Mouse (Mus musculus) brown adipose tissue, adult 24 weeks (tissue): ENCODE measurements around the gene Mob3c. TPM values are rescaled to one million over a fixed set of nuclear protein-coding genes. Genes with fewer than 3 reads are reported as not detected.
A peak's percentile ranks its signal among the peaks of the same experiment; 100 is the strongest.

Experiments used
- H3K27ac ChIP-seq: fragments of 200-500 bp; replicated peaks from 2 replicates; pipeline ENCODE4 v1.5.1; 2012; ENCODE audit warnings: low read depth, mild to moderate bottlenecking, low read length
- H3K4me1 ChIP-seq: fragments of 200-500 bp; 2 replicates; pipeline ENCODE4 v1.6.1; 2012; ENCODE audit warnings: low read length, mixed read lengths; ENCODE audit not compliant: control insufficient read depth, insufficient read depth, insufficient read length
- H3K4me3 ChIP-seq: fragments of 200-500 bp; 2 replicates; pipeline ENCODE4 v1.5.1; 2012; ENCODE audit warnings: low read depth, mild to moderate bottlenecking, low read length, moderate library complexity; ENCODE audit not compliant: insufficient read depth
- polyA plus RNA-seq: library from polyadenylated mRNA; stranded (reverse); fragments of >200 nt; gene quantifications from 2 replicates; pipeline ENCODE4 v1.2.4, GENCODE M21; 2012; ENCODE audit not compliant: missing spikeins, insufficient read depth, insufficient read length

The Mob3c gene
- polyA plus RNA-seq, 1 experiment = 3.8 TPM

DNA sequence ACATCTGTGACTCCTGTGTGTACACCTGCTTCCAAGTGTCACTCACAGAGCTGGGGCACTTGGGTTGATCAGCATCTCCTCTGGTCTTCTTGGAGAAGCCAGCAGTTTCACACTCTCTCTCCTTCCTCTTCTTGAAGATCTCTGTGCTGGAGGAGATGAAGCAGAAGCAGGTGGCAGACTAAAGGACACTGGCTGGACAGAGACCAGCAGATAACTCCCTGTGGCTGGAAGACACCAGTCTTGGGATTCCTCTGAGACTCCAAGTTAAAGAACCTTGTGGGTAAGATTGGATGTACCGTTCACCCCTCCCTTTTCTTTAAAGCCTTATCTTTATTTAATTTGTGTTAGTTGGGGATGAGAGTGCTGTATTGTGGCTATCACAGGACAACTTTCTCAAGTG is 20.2 kb downstream of the Mob3c start:
- H3K4me1 ChIP-seq = peaks cover 29% of the 10 kb centered on the region
- peak overlapping the region; percentile 70; the same call in 1 of the 2 replicates for H3K27ac ChIP-seq
- no peak overlapping the region for H3K4me3 ChIP-seq

DNA sequence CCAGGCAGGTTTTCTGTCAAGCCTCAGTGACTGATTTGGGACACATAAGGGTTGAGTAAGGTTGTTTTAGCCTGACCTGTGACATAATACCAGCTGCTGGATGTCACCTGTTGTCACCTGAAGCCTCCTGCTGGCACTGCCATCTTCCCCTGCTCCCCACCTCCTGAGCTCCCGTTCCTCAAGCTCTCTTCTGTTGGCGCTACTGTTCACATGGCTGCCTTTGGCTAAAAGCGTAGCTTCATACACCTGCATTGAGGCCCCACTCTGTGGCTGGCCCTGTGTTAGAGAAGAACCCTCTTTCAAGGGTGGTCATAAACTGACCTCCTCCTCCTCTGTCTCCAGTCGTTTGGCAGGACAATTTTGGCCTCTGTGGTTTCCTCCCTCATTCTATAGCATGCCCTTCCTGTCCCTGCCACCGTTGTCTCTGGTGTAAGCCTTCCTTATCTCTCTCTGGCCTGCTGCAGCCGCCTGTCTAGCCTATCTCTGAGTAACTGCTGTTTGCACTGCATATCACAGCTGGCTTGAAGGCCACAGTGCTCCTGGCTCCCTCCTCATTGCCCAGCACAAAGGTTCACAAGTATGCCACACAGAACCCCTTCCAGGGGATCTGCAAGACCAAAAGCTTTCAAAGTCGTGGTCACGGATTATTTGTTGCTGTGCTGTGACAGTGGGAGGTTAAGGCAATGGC is 21.2 kb downstream of the Mob3c start:
- Histone ChIP-seq H3K4me3 (no peak overlapping the region), H3K4me1 (peaks cover 29% of the 10 kb centered on the region), H3K27ac (0 out of 2 replicates have a peak overlapping the region, but pooled peaks have one; percentile 3)

DNA sequence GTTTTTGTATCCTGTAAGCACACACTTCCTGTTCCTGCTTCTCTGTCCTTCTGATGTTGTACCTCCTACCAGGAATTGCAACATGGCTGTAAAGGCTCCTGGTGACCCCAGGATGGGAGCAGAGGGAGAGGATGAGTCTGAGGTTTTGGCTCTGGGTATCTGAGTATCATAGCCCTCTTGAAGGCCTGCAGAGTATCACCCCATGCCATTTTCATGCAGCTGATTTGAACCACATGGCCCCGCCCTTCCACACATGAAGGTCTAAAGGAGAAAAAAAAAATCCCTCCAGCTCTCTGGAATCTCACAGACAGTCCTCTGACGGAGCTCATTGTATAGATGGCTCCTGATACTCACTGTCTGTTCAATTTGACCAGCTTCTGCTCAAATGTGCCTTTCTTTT is 22.2 kb downstream of the Mob3c start:
- Histone ChIP-seq H3K4me1 (peaks cover 29% of the 10 kb centered on the region), H3K27ac (no peak overlapping the region; the same call in 1 of the 2 replicates), H3K4me3 (no peak overlapping the region)

DNA sequence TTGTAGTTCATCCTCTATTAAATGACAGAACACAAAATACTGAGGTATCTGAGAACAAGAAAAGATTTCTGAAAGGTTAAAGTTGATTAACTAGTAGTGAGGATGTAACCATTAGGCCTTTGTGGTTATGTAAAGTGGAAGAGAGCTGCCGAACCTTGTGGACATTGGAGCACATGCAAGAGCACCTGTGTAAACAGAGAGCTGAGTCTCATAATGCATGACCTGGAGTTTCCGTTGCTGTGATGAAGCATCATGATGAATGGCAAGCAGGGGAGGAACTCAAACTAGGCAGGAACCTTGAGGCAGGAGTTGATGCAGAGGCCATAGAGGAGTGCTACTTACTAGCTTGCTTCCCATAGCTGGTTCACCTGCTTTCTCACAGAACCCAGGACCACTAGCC is 22.7 kb downstream of the Mob3c start:
- Histone ChIP-seq H3K4me3 (no peak overlapping the region), H3K4me1 (peaks cover 29% of the 10 kb centered on the region), H3K27ac (no peak overlapping the region)

DNA sequence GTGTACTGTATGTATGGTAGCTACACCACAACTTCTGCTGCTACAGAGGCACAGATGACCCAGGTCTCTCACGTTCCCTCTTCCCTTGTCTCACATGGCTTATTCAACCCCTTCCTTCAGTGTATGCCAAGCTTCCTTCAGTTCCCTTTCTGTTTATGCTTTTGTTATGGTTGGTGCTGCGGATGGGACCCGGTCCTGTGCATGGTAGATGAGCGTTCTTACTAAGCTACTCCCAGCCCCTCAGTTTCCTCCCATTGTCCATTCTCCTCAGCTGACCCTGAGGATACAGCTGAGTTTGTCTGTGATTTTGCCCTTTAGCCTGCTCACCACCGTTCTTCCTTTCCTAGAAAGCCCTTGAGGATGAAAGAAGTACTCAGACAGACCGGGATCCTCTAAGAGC is 23.7 kb downstream of the Mob3c start:
- H3K4me1 ChIP-seq = peaks cover 29% of the 10 kb centered on the region
- H3K4me3 ChIP-seq = no peak overlapping the region
- no peak overlapping the region for H3K27ac ChIP-seq

DNA sequence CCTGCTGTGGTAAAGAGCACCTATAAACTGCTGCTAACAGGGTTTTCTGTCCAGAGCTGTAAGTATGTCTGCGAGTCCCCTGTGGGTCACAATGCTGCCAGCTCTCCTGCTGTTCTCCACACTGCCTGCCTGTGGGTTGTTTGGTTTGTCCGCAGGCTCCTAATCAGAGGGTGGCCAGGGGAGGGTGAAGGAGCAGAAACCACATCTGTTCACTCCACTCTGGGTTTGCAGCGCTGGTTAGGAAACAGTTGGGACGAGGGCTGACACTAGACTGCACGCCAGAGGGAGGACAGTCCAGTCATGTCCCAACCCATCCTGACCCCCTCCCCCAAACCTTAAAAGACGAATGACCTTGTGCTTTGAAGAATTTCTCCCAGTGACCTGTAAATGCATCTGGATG is 27.2 kb downstream of the Mob3c start:
- H3K4me3 ChIP-seq = no peak overlapping the region
- H3K27ac ChIP-seq = no peak overlapping the region
- H3K4me1 ChIP-seq = peaks cover 11% of the 10 kb centered on the region

DNA sequence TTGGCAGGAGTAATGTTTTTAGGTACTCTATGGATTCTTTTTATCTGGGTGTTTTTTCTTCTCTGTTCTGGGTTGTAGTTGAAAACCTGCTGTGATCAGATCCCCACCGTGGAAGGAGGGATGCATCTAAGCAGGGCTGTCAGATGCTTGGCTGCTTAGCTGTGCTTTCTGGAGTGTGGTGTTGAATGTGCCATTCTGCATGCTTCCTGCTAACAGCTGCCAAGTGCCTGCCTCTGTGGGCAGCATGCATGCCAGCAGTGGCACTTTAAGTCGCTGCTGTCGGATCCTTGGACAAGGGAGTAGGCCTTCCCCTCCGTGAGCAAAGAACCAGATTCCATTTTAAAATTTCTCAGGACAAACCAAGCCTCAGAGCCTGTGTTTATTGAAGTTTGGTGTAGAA is 27.7 kb downstream of the Mob3c start:
- H3K4me1 ChIP-seq = peaks cover 8% of the 10 kb centered on the region
- H3K4me3 ChIP-seq = no peak overlapping the region
- H3K27ac ChIP-seq = no peak overlapping the region

DNA sequence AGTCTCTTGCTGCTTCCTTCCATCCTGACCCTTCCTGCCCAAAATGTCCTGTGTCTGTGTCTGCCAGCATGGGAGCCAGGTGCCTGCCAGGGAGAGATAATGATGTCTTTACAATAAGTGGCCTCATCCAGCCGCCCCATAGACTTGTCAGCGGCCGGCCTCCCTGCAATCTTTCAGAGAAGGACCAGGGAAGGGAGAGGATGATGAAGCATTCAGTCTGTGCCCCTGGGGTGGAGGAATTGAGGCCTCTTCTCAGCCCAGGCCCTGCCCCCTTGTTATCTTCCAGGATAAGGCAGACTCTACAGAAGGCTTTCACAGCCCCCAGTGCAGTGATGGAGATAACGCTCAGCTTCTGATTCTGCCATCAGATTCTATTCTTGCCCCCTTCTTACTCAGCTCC is 28.4 kb downstream of the Mob3c start:
- H3K27ac ChIP-seq = no peak overlapping the region
- H3K4me1 ChIP-seq = peaks cover under 1% of the 10 kb centered on the region; the same call in 1 of the 2 replicates
- no peak overlapping the region for H3K4me3 ChIP-seq

DNA sequence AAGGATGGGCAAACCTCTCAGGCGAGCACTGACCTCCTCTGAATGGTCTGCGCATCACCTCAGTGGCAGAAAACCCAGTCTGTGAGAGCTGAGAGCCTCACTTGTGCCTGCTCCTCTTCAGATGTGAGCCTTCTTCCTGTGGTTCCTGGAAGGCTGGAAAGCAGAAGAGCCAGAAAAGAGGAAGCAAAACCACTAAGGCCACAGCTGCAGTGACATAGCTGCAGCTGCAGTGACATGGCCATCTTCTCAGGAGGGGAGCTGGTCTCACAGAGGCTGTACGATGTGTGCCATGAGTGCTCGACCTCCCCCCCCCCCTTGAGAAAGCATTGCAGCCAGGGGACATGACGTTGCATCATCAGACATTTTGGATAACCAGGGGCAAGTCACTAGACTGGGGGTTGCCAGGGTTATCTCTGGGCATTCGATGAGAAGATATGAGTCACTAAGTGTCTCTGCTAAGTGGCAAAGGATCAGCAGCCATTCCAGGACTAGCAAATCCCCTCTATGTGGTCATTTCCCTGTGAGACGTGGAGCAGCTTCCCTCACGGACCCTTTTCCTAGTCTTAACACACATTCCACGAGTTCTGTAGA is 29.5 kb downstream of the Mob3c start:
- H3K4me3 ChIP-seq = no peak overlapping the region
- no peaks in the 10 kb centered on the region for H3K4me1 ChIP-seq
- peak overlapping the region; percentile 34; the same call in 1 of the 2 replicates for H3K27ac ChIP-seq

DNA sequence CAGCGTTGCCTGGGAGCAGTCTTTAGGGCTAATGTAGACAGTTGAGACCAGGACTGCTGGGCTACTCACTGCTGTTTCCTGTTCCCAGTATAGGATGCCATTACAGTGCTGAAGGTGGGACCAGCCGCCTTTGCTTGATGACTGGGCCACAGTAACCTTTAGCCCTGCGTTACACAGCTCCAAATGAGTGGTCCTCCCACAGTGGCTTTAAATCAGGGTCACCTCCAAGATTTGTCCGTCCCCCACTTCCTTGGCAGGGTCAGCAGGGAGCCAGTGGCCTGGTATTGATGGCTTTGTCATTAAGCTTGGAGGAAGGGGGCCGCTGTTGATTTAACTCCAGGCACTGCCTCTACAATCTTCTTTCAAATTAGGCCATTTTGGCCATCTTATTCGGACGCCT is 35.5 kb downstream of the Mob3c start:
- Histone ChIP-seq H3K4me1 (no peaks in the 10 kb centered on the region), H3K4me3 (no peak overlapping the region), H3K27ac (no peak overlapping the region)

DNA sequence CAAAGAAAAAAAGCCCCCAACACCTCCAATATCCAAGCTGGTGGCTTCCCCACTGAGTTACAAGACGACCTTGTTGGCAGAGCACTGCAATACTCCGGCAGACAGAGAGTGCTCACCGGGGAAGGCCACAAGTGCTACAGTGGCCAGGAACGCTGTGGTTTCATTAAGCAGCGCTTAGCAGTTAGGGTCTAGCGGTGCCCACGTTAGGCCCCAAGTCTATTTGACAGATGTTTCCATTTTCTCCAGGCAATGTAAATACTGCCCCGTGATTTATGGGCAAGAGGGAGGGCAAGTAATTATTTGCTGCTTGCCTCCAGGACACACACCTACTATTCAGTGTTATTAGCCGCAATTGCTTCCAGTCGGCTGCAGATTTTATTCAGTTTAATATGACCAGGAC is 36.0 kb downstream of the Mob3c start:
- H3K4me1 ChIP-seq = no peaks in the 10 kb centered on the region
- no peak overlapping the region for H3K27ac ChIP-seq
- H3K4me3 ChIP-seq = no peak overlapping the region

DNA sequence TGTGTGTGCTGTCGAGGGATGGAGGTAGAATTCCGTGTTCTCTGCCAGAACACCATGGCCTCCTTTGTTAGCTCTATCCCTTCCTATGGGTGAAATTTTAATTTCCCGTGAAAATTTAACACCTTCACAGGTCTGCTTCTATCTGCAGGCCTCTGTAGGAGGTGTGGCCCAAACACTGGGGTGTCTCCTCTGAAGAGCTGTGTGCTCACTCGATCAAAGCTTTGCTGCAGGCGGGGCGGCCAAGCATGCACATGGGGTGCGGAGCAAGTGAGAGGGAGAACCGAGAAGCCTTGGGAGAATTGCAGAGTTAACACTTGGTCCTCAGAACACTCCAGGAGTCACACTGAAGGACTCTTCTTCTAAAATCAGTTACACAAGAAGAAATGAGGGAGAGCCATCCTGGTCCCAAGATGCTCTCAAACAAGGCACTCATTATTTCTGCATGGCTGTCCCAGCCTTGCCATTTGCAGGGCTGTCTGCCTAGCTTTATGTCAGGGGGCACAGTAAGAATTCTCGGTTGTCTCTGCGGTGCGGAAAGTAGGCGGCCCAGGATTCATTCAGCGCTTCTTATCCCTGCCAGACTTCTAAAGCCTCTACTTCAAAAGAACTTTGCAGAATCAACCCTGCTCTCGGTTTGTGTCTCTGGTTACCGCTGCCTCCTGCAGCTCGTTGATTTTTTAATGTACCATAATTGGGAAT is 41.8 kb downstream of the Mob3c start:
- Histone ChIP-seq H3K4me3 (no peak overlapping the region), H3K4me1 (no peaks in the 10 kb centered on the region), H3K27ac (no peak overlapping the region)

DNA sequence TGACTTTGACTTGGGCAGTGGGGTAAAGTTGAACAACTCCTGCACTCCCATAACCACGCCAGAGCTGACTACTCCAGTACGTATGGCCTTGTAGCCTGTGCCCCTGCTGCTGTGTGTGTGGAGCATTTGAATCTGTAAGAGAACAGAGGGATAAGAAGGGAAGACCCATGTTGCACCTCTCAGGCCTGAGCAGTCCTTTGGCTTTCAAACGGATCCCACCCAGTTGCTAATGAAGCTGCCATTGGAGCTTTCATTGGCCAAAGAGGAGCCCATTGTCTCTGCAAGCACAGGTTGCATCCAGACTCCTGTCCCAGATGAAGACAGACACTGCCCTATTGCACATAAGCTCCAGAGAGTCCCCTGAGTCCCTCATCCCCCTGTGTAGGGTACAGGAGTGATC is 45.3 kb downstream of the Mob3c start:
- H3K4me3 ChIP-seq = no peak overlapping the region
- H3K27ac ChIP-seq = no peak overlapping the region
- H3K4me1 ChIP-seq = no peaks in the 10 kb centered on the region

DNA sequence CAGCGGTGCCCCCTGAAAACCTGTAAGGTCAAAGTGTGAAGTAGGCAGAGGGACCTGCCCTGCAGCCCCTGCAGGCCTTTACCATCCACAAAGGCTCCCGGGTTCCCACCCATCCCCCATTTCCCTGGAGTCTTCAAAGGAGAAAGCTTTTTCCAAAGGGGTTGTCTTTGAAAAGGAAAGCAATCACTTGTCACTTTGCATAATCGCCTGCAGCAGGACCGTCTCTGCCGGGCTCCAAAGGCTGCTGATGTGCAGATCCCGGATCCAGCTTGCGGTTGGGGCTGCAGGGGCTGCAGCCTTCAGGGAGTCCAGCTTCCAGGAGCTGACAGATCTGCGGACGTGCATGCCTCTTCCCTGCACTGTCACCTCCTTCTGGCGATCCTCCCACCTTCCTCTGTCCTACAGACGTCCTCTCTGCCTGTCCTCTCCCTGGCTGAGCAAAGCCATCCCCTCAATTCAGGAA is 50.4 kb downstream of the Mob3c start:
- Histone ChIP-seq H3K4me3 (no peak overlapping the region), H3K4me1 (no peaks in the 10 kb centered on the region), H3K27ac (no peak overlapping the region)

DNA sequence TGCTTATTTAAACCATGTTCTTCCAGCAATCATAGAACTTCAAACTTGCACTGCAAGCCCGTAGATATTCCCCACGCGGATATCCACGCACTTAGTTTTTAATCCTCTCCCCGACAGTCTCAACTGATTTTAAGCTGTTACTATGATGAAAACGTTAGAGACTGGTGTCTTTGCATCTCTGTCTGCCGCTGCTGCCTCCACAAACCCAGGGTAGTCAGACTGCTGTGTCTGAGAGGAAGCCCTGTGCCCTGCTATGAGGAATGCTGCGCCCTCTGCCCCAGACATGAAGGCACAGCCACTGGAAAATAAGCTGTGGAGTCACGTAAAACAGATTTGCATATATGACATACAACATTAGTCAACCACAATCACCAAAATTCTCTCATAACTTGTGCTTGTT is 50.9 kb downstream of the Mob3c start:
- H3K27ac ChIP-seq = no peak overlapping the region
- H3K4me3 ChIP-seq = no peak overlapping the region
- no peaks in the 10 kb centered on the region for H3K4me1 ChIP-seq

DNA sequence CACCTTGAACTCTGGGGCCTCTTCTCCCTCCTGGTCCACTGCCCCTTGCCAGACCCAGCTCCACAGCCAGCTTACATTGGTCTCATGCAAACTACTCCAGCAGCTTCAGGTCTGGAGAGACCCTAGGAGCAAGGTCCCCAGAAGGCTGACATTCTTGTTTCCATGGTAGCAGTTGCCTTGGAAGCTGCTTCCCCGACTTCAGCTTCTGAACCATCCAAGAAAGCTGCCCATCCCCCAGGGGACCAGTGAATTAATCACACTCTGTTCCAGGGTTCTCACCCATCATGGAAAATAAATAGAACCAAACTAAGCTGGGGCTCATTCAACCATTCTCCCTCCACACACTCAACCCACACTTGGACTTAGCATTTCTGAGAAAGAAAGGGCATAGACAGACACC is 53.3 kb downstream of the Mob3c start:
- H3K4me3 ChIP-seq = no peak overlapping the region
- H3K4me1 ChIP-seq = no peaks in the 10 kb centered on the region
- H3K27ac ChIP-seq = no peak overlapping the region
